Mouse (Mus musculus): ENCODE results near the gene Cachd1.

Gene Cachd1

GRCm38 (mm10) chr4:100793147-100793546 lies 16.7 kb downstream of the Cachd1 start:
- DNase-seq = no peak

DNA sequence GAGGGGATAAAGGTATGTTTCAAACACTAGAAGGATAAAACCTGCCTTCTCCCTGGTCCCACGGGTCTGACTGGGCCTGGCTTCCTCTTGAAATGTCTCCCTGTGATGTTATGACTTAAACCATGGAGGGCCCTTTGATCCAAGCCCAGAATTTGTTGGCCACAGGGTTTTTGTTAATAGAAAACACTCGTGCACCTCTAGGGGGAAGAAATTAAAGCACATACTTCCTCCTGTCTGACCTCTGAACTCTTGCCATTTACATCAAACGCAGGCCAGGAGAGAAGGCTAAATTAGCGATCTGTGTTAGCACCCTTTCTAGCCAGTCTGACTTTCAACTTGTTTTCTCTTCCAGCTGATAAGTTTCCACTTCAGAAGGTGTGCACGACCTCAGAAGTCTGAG lies 19.0 kb downstream of the Cachd1 start:
- no peak for DNase-seq

- DNase-seq = no peak
These were observed 24.4 kb downstream of the Cachd1 start for GRCm38 (mm10) chr4:100800730-100801442.

DNA sequence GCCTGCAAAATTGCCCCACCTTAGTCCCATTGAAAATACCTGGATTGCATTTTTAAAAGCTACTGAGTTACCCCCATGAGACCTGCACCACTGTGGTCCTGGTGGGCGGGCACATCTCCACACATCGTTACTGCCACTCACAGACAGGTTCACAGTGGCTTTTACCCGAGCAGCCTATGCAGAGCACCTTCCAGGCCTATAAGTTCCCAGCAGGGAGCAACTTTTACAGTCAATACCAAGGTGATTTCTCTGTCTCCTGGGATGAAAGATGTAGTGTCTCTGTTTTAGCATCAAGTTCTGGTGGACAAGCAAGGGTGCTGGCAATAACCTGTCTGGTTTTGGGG lies 24.9 kb downstream of the Cachd1 start:
- no peak for DNase-seq

DNA sequence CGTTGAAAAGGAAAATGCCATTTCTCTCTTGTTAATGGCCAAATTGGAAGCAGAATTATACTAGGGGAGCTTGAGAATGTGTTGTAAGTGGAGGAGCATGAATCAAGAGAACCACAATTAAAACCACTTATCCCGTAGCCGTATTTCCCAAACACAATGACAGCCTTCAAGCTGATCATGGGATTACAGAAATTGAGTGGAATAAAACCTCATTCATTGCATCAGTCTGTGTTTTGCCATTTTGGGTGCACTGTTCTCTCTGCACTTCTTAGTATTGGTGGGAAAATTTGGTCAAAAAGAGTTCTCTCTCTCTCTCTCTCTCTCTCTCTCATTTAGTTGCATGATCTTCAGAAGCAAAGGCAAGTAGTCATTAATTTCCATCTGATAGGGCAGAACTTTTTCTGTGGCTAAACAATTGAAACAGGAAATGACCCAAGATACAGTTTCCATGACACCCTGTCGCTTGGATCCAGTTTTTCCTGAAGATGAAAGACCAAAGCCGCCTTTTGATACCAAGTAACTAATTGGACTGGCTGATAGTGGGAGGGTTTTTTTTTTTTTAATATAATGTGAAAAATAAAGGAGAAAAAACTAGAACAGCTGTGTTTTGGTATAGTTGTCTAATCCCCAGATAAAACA lies 34.7 kb downstream of the Cachd1 start:
- no peak for DNase-seq

- no peak for DNase-seq
These were observed 35.5 kb downstream of the Cachd1 start for GRCm38 (mm10) chr4:100811802-100812510.

DNA sequence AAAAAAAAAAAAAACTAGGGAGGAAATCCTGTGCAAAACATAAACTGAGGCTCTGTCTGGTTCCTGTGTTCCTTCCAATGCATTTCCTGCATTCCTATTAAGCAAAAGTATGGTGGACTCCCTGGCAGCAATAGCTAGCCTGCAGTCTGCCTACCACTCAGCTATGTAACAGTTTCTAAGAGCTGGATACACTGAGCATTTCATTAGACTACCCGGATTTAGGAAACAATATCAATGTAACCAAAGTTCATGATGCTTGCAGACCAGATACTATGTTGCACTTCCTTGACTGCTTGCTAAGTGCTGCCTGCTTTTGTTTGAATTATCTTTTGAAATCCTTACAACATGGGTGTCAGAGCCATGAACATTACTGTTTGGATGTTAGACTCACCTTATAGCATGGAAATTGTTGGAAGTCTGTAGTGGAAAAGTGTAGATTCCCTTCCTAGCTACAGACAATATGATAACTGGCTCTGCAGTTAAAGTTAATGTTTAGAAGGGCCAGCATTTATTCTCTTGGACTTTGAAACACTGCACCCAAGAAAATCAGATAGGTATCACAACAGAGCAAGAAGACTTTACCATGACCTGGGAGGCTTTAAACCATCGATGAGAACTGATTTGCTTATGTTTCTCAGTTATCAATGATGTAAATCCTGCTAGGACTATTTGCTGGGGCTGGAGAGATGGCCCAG lies 37.4 kb downstream of the Cachd1 start:
- no peak for DNase-seq

DNA sequence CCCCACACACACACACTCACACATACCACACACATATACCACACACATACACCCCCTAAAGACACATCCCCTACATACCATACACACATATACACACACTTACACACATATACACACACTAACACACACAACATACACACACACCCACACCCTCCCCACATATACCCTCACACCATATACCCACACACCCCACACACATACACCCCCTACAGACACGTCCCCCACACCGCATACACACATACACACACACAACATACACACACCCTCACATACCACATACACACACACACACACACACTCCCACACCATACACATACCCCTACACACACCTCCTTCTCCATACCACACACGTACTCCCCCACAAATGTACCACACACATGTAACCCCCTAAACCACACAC lies 42.8 kb downstream of the Cachd1 start:
- DNase-seq = no peak

GRCm38 (mm10) chr4:100822526-100822925 lies 46.1 kb downstream of the Cachd1 start:
- DNase-seq = no peak

DNA sequence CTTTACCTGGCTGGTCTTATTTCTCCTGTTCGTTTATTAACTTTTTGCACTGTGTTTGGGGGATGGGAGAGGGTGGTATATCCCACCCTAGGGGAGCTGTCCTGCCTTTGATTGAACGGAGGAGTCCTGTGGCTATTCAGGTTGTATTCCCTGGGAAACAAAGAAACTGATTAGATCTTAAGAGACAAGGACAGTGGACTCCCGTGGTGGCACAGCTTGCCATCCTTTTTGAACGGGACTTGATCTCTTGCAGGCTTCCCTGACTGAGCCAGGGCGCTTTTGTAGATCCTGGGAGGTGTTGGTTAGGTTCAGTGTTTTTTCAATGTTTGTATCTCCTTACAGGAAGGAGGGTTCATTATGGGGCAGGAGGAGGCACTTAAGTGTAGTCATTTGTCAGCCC lies 50.9 kb downstream of the Cachd1 start:
- no peak for DNase-seq

DNA sequence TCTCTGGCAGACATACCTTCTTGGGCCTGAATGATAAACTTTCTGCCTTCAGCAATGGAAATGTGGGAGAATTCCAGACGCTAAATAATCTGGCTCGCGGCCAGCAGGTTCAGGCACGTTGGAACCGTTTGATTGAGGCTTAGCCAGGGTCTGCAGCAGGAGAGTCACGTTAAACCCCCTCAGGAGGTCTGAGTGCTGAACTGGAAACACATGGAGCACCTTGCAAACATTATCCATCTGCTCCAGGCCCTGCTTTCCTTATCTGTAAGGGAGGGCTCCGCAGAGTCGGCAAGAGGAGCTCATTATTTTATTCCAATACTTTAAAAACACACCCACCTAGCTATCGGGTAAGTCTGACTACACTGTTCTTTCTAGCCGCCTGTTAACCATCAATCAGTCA lies 52.3 kb downstream of the Cachd1 start:
- no peak for DNase-seq

DNA sequence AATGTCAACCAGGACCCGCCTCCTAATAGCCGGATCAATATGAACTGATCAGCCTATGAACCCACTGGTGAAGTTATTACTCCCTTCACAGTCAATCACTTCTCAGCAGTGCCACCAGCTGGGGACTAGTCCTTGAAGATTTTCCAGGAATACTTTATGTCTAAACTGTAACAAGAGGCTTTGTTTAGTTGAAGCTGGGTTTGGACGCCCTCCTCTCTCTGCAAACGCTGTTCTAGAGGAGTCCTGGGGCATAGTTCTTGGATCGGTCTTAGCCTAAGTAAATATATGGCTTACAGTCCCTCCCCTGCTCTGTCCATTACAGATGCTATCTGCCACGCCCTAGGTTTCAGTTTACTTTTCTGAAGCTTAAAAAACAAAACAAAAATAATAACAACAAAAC lies 60.7 kb downstream of the Cachd1 start:
- DNase-seq = no peak

- DNase-seq = no peak
These were observed 66.2 kb downstream of the Cachd1 start for GRCm38 (mm10) chr4:100842629-100843028.

- DNase-seq = no peak
These were observed 66.6 kb downstream of the Cachd1 start for GRCm38 (mm10) chr4:100843119-100843518.

- DNase-seq = no peak
These were observed 74.5 kb downstream of the Cachd1 start for GRCm38 (mm10) chr4:100850846-100851495.

DNA sequence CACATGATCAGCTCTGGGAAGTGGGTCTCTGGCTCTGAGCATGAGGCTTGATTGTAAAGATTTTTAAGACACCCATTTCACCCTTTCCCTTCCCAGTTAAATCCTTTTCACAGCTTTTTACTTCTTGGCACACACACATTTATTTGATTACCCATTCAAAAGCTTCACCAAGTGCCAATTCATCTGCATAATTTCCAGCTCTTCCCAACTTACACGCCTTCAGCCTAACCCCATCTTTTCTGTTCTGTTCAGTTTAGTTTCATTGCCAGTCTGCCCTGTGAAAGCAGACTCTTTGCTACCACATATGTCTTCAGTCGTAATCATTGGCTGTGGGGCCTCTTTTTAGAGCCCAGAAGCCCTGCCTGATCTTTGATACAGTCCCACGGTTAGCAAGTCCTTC lies 76.0 kb downstream of the Cachd1 start:
- no peak for DNase-seq

DNA sequence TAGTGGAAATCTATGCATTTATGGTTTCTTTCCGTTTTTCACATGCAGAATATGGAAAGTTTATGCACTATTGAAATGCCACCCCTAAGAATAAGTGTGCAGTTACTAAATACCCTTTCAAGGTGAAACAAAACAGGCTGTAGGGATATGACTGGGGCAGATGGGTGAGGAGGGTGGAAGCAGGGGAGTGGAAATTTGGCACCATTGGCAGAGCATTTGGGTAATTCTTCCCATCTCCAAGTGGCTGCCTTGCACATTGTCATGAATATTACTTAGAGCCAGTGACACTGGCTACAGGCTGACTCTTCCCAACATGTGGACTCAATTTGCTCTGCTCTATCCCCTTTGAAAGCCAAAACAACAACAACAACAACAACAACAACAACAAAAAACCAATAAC lies 77.0 kb downstream of the Cachd1 start:
- DNase-seq = no peak

GRCm38 (mm10) chr4:100855373-100855772 lies 78.9 kb downstream of the Cachd1 start:
- DNase-seq = no peak

DNA sequence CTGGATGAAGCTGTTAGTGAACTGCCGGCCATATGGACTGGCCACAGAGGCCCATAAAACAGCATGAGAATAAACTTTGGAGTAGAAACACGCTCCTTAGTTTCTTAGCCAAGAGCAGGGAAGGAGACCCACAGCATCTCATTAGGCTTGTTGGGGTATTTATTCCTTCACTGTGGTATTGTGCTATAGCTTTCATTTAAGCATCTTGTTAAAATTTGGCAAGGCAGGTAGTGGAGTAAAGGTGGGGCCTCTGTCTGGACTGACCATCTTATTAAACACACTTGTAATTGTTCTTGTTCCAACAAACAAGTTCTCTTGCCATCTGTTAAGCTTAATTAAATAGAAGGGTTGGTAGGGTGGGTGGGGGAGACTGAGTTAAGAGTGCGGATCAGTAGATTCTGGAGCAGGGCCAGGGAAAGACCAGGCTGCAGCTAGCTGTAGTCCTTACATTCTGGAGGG lies 81.0 kb downstream of the Cachd1 start:
- no peak for DNase-seq

DNA sequence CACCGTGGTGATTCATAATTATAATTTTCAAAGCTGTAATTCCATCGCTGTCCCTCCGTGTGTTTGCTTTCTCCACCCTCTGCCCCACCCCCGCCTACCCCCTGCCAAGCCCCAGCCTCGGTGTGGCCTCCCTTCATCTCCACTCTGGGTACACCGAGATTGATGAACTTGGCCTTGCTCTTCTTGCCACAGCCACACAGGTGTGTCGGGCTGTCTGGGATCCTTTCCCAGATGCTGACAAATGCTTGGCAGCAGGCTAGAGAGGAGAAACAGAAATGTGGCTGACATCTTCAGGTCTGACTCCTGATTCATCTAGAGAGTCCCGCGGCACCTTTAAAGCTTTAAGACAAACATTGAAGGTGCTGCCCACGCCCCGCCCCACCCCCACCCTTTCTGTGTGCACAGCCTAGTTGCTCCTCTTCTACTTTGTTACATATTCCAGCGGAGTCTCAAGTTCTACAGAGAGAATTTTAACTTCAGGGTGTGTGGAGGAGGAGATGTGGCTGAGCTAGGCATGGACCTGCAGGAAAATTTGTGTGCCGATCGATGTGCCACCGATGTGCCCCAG lies 87.5 kb downstream of the Cachd1 start:
- no peak for DNase-seq

- DNase-seq = no peak
These were observed 88.9 kb downstream of the Cachd1 start for GRCm38 (mm10) chr4:100865423-100865822.

DNA sequence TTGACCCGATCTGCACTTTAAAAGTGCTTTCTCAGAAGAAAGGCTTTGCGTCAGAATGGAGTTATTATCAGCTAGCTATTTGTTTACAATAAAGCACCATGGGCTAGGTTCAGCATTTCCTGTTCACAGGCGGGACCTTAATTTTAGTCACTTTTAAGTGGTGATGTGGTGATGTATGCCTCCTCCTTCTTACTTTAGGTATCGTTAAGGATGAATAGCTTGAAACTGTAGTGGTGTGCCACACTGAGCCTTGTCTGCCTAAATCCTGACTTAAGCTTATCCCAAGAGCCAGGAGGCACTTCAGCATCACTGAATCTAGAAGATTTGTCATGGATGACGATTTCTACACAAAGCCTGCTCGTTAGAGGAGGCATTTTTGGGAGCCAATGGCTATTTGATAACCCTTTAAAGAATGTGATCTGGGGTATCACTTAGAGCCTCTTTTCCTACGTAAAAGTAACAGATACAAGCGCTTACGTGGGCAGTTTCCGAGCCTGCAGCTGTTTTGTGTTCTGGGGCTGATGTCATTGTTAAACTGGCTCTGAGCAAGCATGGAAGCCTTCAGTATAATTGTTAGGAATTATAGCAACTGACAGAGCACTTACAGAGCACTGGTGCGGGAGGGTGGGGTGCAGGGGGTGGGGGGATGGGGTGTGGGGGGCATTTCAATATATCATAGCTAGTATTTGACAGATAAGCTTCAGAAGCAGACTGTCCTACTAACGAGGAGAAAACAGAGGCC lies 89.7 kb downstream of the Cachd1 start:
- no peak for DNase-seq

Measured in cerebellum, adult 11-12 months (tissue).